Mouse (Mus musculus): ENCODE measurements around the gene Ubald2. TPM values are rescaled to one million over a fixed set of nuclear protein-coding genes. Genes with fewer than 3 reads are reported as not detected.

The Ubald2 gene
- 50.3 TPM for polyA plus RNA-seq (2015; fragmentation: Illumina TruSeq; extraction: RNeasy Lipid Tissue Mini Kit (QIAGEN cat#74804); ENCODE audit: low read depth, low replicate concordance)

GRCm38 (mm10) chr11:116433356-116434286 is at the start of gene Ubald2:
Gene Ubald2 (plus strand): TSS chr11:116434094.

GRCm38 (mm10) chr11:116412904-116413630 is 20.8 kb upstream of the Ubald2 start, which contains the start of gene Rnf157:
Gene Rnf157 (minus strand): TSS chr11:116413032.

GRCm38 (mm10) chr11:116466141-116466540 is 32.2 kb downstream of the Ubald2 start, which contains the start of gene Qrich2:
Gene Qrich2 (minus strand): TSS chr11:116466241.

Other genes starting within 250 kb of the Ubald2 start
- 58.6 TPM for gene Ten1, start 235.2 kb upstream of the Ubald2 start, polyA plus RNA-seq (2015; fragmentation: Illumina TruSeq; extraction: RNeasy Lipid Tissue Mini Kit (QIAGEN cat#74804); ENCODE audit: low read depth, low replicate concordance)
- gene Acox1, start 235.0 kb upstream of the Ubald2 start, polyA plus RNA-seq (2015; fragmentation: Illumina TruSeq; extraction: RNeasy Lipid Tissue Mini Kit (QIAGEN cat#74804); ENCODE audit: low read depth, low replicate concordance): 119 TPM
- 1.3 TPM for gene Evpl, start 196.0 kb upstream of the Ubald2 start, polyA plus RNA-seq (2015; fragmentation: Illumina TruSeq; extraction: RNeasy Lipid Tissue Mini Kit (QIAGEN cat#74804); ENCODE audit: low read depth, low replicate concordance)
- 58.8 TPM for gene Srp68, start 159.9 kb upstream of the Ubald2 start, polyA plus RNA-seq (2015; fragmentation: Illumina TruSeq; extraction: RNeasy Lipid Tissue Mini Kit (QIAGEN cat#74804); ENCODE audit: low read depth, low replicate concordance)
- not detected for gene Galr2, start 153.2 kb upstream of the Ubald2 start, polyA plus RNA-seq (2015; fragmentation: Illumina TruSeq; extraction: RNeasy Lipid Tissue Mini Kit (QIAGEN cat#74804); ENCODE audit: low read depth, low replicate concordance)
- gene Exoc7, start 126.9 kb upstream of the Ubald2 start, polyA plus RNA-seq (2015; fragmentation: Illumina TruSeq; extraction: RNeasy Lipid Tissue Mini Kit (QIAGEN cat#74804); ENCODE audit: low read depth, low replicate concordance): 74.2 TPM
- gene Foxj1, start 98.7 kb upstream of the Ubald2 start, polyA plus RNA-seq (2015; fragmentation: Illumina TruSeq; extraction: RNeasy Lipid Tissue Mini Kit (QIAGEN cat#74804); ENCODE audit: low read depth, low replicate concordance): 12.3 TPM
- gene Rnf157, start 21.1 kb upstream of the Ubald2 start, polyA plus RNA-seq (2015; fragmentation: Illumina TruSeq; extraction: RNeasy Lipid Tissue Mini Kit (QIAGEN cat#74804); ENCODE audit: low read depth, low replicate concordance): 178 TPM
- 0.10 TPM for gene Qrich2, start 32.1 kb downstream of the Ubald2 start, polyA plus RNA-seq (2015; fragmentation: Illumina TruSeq; extraction: RNeasy Lipid Tissue Mini Kit (QIAGEN cat#74804); ENCODE audit: low read depth, low replicate concordance)
- gene Prpsap1, start 60.1 kb downstream of the Ubald2 start, polyA plus RNA-seq (2015; fragmentation: Illumina TruSeq; extraction: RNeasy Lipid Tissue Mini Kit (QIAGEN cat#74804); ENCODE audit: low read depth, low replicate concordance): 58.7 TPM
- gene Sphk1, start 96.8 kb downstream of the Ubald2 start, polyA plus RNA-seq (2015; fragmentation: Illumina TruSeq; extraction: RNeasy Lipid Tissue Mini Kit (QIAGEN cat#74804); ENCODE audit: low read depth, low replicate concordance): 4.9 TPM
- 71.5 TPM for gene Ube2o, start 147.4 kb downstream of the Ubald2 start, polyA plus RNA-seq (2015; fragmentation: Illumina TruSeq; extraction: RNeasy Lipid Tissue Mini Kit (QIAGEN cat#74804); ENCODE audit: low read depth, low replicate concordance)
- not detected for gene Aanat, start 152.3 kb downstream of the Ubald2 start, polyA plus RNA-seq (2015; fragmentation: Illumina TruSeq; extraction: RNeasy Lipid Tissue Mini Kit (QIAGEN cat#74804); ENCODE audit: low read depth, low replicate concordance)
- 1.3 TPM for gene Rhbdf2, start 192.9 kb downstream of the Ubald2 start, polyA plus RNA-seq (2015; fragmentation: Illumina TruSeq; extraction: RNeasy Lipid Tissue Mini Kit (QIAGEN cat#74804); ENCODE audit: low read depth, low replicate concordance)
- 8.3 TPM for gene Prcd, start 219.4 kb downstream of the Ubald2 start, polyA plus RNA-seq (2015; fragmentation: Illumina TruSeq; extraction: RNeasy Lipid Tissue Mini Kit (QIAGEN cat#74804); ENCODE audit: low read depth, low replicate concordance)
- gene Cygb, start 220.2 kb downstream of the Ubald2 start, polyA plus RNA-seq (2015; fragmentation: Illumina TruSeq; extraction: RNeasy Lipid Tissue Mini Kit (QIAGEN cat#74804); ENCODE audit: low read depth, low replicate concordance): 52.6 TPM